Mouse (Mus musculus) megakaryocyte-erythroid progenitor cell, adult 5-6 weeks (primary cell): ENCODE results near the gene Tfe3. TPM values are rescaled to one million over a fixed set of nuclear protein-coding genes. Genes with fewer than 3 reads are reported as not detected.
A peak's percentile ranks its signal among the peaks of the same experiment; 100 is the strongest.
"Not testable (repeated sequence)": the region's sequence is repeated elsewhere in the genome, so short reads cannot be mapped to it uniquely, and the experiment has no call there.

Experiments used
- ATAC-seq: replicated peaks from 2 replicates; pipeline ENCODE4 v1.8.0; 2016; ENCODE audit warnings: mild to moderate bottlenecking, inconsistent platforms; ENCODE audit not compliant: severe bottlenecking, poor library complexity, low FRiP score, low TSS enrichment
- total RNA-seq, 2 experiments: library from RNA; stranded (forward) in 1 of 2; stranded (reverse) in 1 of 2; fragments of 200-1000, 215-1000 nt in 1 of 2; fragments of >200 nt in 1 of 2; fragmentation: Nextera tagmentation in 1 of 2; gene quantifications; 2 replicates each; pipeline ENCODE4 v1.2.3; 2014 to 2017

Gene Tfe3
- 33.5 and 36.5 TPM in 2 replicates for total RNA-seq (2014; fragmentation: Nextera tagmentation)
- 10.4 and 15.0 TPM in 2 replicates for total RNA-seq (2017)

DNA sequence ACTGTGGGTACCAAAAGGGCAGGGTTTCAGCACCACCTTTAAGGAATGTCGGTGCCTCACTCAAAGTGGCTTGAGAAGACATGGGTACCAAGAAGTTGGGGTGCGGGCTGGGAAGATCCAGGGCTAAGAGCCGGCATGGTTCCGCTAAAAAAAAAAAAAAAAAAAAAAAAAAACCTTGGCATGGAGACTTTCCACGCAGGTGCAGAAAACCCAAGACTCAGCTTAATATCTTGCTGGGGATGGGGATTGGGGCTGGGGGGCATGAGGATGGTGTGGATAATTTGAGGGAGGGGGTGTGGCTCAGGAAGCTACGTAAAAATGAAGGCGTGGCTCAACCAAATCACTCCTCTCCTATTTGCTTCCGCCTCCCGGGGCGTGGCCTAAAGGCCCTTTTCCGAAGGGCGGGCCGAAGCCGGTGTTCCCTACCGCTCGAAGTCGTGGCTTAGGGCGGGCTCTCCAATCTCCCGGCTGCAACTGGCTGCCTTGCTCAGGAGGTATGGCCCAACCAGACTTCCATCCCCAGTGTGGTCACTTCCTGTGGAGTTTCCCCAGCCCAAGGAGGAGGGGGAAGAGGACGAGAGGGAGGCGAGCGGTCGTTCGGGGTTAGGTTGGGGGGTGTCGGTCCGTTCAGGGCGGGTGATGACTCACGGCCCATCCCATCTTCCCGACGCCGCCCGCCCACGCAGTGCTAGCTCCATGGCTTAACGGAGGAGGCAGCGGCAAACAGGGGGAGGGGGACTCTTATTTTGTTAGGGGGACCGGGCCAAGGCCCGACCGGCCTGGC is at the start of gene Tfe3:
Gene Tfe3 (plus strand): TSS at position 424 of the 784 bp plus-strand sequence.
- peak; percentile 96 for ATAC-seq

DNA sequence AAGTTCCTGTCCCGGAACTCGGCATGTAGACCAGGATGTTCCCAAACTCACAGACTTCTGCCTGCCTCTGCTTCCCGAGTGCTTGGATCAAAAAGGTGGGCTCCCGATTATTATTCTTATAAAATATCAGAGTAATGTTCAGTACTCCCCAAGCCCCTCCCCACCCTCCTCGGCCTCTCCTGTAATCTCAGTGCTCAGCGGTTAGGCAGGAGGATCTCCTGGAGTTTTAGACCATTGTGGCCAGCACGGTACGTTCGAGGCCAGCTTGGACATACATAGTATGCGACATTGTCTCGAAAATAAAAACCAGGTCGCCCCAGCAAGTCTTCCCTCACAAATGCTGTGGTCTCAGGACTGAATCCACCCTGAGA is 48.6 kb upstream of the Tfe3 start:
- ATAC-seq, result peak; percentile 36; the same call in 1 of the 2 replicates

DNA sequence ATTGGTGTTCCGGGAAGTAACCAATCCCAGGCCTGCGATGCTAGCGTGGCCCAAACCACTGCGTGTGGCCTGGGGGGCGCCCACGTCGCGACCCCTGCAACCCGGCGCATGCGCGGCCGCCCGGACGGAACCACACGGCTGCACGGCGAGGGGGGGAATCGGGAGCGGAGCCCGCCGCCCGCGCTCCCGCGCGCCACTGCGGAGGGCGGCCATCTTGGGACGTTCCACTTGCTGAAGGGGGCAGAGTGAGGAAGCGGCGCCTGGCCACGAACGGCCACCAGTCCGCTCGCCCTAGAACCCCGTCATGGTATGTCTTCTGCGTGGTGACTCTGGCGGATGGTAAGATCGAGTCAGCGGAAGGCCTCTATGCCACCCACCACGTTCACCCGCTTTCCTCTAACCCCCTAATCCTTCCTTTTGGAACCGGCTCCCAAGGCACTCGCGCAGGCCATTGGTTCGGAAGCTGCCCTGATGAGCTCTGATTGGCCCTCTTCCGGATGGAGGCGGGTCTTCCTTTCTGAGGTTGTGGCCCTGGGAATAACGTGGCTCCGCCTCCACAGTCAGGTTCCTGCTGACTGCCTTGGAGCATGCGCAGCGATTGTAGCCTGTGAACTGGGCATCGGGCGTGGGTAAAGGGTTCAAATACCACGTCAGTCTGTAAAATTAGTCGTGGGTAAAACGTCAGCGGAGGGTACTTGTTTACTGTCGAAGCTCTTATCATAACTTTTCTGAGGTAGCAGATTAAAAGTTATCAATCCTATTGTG is 48.0 kb upstream of the Tfe3 start, which contains the start of gene Wdr45:
Gene Wdr45 (plus strand): TSS at position 199 of the 765 bp plus-strand sequence.
- ATAC-seq, result peak; percentile 100

DNA sequence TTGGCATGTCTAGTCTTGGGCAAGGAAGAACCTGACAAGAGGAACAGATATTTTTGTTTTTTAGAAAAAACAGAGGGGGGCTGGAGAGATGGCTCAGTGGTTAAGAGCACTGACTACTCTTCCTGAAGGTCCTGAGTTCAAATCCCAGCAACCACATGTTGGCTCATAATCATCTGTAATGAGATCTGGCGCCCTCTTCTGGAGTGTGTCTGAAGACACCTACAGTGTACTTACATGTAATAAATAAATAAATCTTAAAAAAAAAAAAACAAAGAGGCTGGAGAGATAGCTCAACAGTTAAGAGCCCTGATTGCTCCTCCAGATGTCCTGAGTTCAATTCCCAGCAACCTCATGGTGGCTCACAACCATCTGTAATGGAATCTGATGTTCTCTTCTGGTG is 46.3 kb upstream of the Tfe3 start:
- not testable (repeated sequence) for ATAC-seq

DNA sequence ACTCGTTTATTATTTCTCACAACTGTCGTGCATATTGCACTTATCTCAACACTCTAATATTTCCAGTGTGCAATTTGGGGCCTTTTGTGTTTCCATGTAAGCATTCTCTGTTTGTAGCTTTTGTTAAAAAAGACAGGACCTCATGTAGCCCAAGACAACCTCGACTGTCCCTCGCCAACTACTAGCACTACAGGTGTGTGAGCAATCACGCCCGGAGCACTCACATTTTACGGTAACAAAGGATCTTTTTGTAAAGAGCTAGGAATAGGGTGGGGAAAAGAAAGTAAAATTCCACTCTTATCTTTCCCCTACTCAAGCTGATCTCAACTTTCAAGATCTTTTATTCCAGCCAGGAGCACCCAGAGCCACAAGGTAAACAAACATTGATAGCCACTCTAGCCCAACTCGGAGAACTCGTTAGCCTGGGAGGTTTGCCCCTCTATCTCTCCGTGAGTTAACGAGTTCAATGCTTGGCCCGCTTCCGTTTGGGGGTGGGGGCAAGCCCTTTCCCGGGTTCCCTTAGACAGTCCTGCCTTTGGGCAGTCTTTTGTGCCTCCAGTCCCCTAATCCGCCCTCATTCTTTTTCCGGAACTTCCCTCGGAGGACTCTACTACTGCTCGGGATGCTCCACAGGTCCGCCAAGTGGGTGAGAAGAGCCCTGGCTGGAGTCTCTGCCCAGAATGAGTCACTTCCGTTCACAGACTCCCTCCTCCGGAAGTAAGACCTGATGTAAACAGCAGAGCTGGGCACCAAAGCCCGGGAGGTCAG is 40.7 kb upstream of the Tfe3 start, which contains the start of gene Gm45208:
Gene Gm45208 (plus strand): TSS at position 732 of the 768 bp plus-strand sequence.
- ATAC-seq, result peak; percentile 96

DNA sequence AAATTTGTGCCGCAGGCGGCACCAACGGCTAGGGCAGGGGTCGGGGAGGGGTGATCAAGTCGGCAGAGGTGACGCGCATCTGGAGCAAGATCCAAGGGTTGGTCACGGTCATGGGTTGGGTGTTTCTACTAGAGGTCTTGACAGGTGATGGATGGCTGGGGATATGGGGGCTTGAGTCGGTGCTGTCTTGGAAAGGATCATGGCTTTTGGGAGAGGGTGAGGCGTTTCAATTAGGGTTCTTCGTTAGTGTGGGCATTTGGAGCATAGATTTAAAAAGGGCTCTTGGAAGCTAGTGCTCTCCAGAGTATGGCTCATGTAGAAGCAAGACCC is 40.1 kb upstream of the Tfe3 start:
- ATAC-seq, result no peak

DNA sequence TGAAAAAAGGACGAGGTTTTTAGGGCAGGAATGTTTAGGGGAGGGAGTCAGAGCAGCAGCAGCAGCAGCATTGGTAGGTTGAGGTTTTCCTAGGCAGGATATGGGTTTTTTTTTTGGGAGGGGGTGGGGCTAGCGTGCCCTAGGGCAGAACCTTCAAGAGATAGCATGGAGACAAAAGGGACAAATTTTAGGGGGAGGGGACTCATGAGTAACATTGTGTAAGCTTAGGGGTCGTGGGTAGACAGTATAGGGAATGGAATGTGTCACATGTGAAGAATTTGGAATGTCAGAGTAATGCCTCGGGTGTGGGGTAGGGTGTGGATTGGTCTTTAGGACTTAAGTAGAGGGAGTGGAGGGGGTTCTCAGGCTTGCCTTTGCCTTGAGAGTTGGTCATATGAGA is 39.7 kb upstream of the Tfe3 start:
- no peak for ATAC-seq

DNA sequence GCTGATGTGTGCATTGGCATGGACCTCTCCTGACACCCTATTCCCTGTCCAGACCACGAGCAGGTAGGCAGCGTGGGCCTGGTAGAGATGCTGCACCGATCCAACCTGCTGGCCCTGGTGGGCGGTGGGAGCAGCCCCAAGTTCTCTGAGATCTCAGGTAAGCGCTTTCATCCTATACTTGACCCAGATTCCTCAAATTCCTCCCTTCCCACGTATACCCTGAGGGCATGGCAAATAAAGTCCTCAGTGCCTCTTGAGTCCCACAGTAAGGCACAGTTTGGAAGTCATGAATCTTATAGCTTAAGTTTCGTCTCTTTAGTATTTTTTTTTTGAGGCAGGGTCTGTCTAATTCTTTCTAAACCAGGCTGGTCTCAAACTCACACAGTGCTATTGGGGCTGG is 38.2 kb upstream of the Tfe3 start:
- no peak for ATAC-seq

DNA sequence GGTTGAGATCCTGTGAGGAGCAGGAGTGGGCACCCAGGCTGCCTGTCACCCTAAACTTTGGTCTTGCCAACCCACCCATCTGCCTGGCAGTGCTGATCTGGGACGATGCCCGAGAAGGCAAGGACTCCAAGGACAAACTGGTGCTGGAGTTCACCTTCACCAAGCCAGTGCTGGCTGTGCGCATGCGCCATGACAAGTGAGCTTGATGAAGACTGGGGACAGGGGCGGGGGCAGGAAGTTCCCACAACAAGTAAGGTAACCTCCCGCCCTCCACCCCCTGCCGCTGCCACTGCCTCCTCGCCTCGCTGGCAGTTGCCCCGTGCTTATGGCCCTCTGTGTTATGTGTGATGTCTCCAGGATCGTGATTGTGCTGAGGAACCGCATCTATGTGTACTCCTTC is 36.5 kb upstream of the Tfe3 start:
- ATAC-seq, result no peak

DNA sequence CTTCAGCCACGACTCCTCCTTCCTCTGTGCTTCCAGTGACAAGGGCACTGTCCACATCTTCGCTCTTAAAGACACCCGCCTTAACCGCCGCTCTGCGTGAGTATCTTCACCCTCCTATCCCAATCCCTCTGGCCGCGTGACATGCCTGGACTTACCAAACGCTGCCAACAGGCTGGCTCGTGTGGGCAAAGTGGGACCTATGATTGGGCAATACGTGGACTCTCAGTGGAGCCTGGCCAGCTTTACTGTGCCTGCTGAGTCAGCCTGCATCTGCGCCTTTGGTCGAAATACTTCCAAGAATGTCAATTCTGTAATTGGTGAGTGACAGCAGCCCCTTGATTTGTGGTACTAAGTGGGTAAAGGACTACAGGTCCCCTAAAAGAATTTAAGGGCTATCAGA is 35.2 kb upstream of the Tfe3 start:
- no peak for ATAC-seq

DNA sequence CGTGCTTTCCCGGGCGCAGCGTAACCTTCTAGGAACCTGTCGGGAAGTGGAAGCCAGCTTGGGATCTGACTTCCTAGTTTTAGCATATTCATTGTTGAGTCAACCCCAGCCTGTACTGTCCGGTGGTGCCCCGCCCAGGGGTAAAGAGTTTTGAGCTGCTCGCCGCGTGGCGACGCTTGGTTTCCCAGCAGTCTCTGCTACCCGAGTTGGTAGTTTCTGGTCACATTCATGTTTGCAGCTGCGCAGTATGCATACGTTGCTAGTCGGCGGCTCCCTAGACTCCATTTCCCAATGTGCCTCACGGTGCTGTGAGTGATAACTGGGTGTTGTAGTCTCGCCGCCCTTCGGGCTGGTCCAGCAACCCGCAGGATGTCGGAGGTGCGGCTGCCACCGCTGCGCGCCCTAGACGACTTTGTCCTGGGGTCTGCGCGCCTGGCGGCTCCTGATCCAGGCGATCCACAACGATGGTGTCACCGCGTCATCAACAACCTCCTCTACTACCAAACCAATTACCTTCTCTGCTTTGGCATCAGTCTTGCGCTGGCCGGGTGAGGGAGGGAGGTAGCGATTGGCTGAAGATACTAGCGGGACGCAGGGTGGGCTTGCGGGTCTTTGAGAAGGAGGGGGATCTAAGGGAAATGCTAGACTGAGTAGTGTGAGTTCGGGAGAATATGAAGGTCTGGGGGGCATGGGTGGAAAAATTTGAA is 34.0 kb upstream of the Tfe3 start, which contains the start of gene Praf2:
Gene Praf2 (plus strand): TSS at position 225 of the 707 bp plus-strand sequence.
- ATAC-seq, result peak; percentile 96

DNA sequence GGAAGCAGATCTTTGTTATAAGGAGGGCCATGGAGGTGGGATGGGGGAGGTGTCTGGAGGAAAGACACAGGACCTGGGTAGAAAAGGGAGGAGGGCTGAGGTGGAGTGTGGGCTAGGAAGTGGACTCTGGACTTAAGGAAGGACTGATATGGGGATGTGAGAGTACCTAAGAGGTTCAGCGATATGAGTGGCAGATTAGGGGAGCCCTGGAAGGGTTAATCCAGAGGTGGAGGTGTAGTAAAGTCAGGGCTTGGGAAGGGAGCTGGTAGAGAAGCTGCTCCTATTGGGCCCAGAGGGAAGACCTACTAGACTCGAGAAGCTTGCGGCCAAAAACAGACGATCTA is 33.5 kb upstream of the Tfe3 start:
- ATAC-seq, result no peak

DNA sequence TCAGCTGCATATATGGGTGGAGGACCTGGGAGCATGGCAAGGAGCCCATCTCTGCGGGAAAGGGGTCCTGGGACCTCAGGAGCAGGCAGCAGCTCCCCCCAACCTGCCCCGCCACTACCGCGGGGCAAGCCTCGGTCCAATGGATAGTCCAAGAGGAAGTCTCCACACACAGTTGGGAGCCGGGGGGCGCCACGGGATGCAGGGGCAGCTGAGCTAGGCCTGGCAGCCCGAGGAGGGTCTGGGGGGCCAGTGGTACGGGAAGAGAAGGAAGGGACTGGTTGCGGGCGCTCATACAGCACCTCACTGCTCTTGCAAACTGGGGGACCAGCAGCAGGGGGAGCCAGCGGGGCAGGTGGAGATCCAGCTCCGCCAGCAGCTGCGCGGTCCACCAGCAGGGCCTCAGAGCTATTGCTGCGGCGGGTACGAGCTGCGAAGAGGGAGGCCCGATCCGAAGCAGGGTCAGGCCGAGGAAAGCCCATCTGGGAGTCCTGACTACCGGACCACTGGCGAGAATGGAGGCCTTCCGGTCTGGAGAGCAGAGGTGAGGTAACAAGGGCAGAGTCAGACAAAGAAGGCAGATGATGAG is 28.7 kb upstream of the Tfe3 start:
- peak; percentile 95 for ATAC-seq

DNA sequence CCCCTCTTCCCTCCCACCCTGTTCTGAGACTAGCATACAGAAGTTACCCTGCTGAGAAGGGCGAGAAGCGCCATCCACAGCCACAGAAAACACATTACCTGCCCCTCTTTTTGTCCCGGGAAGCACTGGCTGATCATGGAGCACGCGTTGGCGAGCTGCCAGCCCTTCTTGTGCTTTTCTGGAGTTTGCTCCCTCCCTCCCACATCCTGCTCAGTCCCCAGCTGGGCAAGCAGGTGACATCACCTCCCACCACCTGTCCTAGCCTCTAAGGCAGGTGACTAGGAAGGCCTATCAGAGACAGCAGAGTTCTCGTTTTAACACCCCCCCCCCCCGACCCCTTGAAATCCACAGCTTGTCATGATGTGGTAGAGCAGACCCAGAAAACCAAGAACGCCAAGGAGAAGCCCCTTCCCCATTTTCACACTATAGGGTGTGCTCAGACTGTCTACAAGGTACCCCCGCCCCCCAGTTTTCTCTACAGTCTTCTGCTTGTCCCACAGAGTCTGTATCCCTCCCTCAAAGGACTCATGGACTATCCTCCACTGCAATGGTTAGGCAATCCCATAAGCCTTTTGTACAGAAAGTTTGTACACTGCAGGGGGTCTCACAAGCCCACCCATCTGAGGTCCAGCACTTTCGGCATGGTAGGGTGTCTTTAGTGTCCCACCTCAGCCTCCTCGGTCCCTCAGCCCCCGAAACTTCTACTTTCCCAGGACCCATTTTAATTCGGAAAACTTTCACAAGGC is 22.9 kb upstream of the Tfe3 start:
- no peak for ATAC-seq

DNA sequence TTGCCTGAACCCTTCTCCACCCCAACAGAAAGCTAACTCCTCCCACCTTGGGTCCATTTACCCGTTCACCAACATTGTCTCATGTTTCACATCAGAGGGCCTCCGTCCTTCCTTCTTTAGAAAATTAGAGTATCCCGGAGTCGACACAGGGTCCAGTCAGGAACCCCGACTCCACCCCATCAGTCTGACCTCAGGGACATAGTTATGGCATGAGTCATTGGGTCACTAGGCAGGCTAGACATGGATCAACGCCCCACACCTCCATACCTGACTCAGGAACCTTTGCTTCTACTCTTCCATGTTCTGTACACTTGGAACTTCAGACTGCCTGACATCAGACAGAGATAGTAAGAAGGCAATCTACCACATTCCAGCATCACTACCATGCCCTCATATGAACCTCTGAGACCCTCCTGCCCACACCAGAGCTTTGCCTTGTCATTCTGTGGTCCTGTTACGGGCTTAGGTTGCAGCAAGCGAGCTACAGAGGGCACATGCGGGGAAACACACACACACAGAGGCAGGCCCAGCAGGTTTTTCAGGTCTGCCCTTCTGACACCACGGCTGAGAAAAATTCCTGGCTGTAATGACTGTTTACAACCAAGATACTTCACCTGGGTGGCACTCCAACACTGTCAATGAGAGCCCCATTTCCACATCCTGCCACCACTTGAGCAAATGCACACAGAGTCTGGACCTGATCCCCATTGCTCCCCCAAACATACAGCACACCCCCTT is 22.1 kb upstream of the Tfe3 start:
- ATAC-seq, result no peak

DNA sequence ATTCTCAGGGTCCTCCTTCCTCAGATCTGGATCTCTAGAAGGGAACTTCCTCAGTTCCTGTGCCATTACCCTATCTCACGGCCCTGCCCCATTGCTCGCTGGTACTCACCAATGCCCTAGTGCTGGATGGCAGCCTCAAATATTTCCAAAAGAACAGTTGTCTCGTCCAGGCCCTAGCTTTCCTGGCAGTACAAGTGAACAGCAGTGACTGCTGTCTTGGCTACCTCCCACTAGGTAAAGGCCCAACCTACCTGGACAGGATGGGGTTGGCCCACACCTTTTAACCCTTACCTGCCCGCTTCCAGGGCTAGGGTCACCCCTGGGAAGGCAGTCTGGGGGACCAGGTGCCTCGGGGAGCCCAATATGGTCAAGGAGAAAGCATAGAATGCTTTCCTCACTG is 21.3 kb upstream of the Tfe3 start:
- 0 out of 2 replicates have a peak, but pooled peaks have one; percentile 50 for ATAC-seq

DNA sequence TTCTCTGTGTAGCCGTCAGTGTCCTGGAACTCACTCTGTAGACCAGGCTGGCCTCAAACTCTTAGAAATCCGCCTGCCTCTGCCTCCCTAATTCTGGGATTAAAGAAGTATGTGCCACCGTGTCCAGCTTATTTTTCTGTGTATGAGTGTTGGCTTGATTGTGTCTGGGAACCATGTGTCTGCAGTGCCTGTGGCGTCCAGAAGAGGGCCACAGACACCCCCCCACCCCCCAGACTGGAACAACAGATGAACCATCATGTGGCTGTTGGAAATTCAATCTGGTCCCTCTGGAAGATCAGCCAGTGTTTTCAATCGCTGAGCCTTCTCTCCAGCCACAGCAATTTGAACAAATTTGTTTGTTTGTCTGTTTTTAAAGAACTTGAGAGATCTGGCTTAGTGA is 18.9 kb upstream of the Tfe3 start:
- peak; percentile 44; the same call in 1 of the 2 replicates for ATAC-seq

DNA sequence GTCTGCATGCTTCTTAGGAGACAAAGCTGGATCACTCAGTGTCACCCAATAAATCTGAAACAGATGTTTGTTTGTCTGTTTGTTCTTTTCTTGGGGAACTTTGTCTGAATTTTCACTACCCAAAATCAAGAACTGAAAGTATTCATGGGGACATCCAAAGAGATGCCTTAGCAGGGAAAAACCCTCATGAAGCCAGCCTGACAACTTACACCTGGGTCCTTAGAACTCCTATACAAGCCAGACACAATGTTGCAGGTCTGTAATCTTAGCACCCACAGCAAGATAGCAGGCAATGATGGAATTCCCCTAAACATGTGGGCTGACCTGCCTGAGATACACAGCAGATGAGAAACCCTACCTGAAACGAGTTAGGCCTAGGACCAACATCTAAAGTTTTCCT is 17.4 kb upstream of the Tfe3 start:
- ATAC-seq, result no peak
